Mouse (Mus musculus) small intestine, adult 2 months (tissue): ENCODE measurements at regions not wholly inside any gene's neighbourhood (a gene's known extent, or its start where the extent isn't known, plus 50 kb on each side); places are given as distances from the start of the nearest gene placed in this dataset.

Source experiments
- CTCF ChIP-seq: fragments of 200-500 bp; IDR thresholded peaks from 2 replicates; pipeline ENCODE4 v1.5.1; 2012; ENCODE audit warnings: low read depth, mild to moderate bottlenecking, control low read depth, inconsistent platforms, low read length, moderate library complexity, mixed read lengths; ENCODE audit not compliant: insufficient replicate concordance, insufficient read length; ENCODE audit errors: extremely low read depth
- POLR2A ChIP-seq: fragments of 200-500 bp; IDR thresholded peaks from 2 replicates; pipeline ENCODE4 v1.6.1; 2012; ENCODE audit warnings: low read depth, mild to moderate bottlenecking, control low read depth, inconsistent platforms, low read length, moderate library complexity

DNA sequence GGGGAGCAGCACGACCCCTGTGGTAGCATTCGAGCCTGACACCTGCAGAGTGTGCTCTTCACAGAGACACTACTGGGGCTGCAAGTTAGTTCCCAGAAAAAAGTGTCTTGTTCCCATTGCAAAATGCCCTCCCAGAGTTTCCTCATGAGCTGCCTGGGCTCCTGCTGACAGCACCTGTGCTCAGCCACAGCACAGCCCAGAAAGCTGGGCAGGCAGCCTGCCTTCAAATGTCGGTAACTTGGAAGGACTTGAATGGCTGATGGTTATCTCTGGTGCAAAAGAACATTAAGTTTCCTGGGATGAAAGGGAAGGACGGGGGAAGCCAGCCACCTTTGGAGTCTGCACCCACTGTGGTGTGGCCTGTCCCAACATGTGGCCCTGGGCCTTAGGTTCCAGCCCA is 126.2 kb downstream of the Bmp7 start:
- TF ChIP-seq POLR2A: no peak
- TF ChIP-seq CTCF: no peak
